Mouse (Mus musculus) Patski (cell line): ENCODE measurements at regions not wholly inside any gene's neighbourhood (a gene's known extent, or its start where the extent isn't known, plus 50 kb on each side); places are given as distances from the start of the nearest gene placed in this dataset.
"Not testable (repeated sequence)": the region's sequence is repeated elsewhere in the genome, so short reads cannot be mapped to it uniquely, and the experiment has no call there.

Experiments
- ATAC-seq: fragments of 100-300 bp; one replicate; pipeline ENCODE4 v1.8.0; 2021
- CTCF ChIA-PET: fragments of 350-600 bp; sonication (Branson Sonifier 250); formaldehyde crosslinking; loops from one replicate; lab custom pipeline; 2022; ENCODE audit warnings: inconsistent platforms; lab: Charles Lee
- POLR2A ChIA-PET: fragments of 350-600 bp; sonication (Branson Sonifier 250); formaldehyde crosslinking; loops from one replicate; lab custom pipeline; 2022; ENCODE audit warnings: antibody characterized with exemption, inconsistent platforms; lab: Charles Lee
- DNase-seq: peaks from one replicate; pipeline ENCODE4 v3.0.0-alpha.2; 2011; ENCODE audit warnings: low read depth, low spot score
- H3K27me3 ChIP-seq: fragments of 371-371 bp; one replicate; pipeline ENCODE4 v1.5.1; 2021
- CTCF ChIP-seq: fragments of 100-300 bp; IDR thresholded peaks from one replicate; pipeline ENCODE4 v1.5.1; 2021
- in situ Hi-C: fragments of 300-500 bp; cut with MboI; formaldehyde crosslinking; loops from 3 replicates; pipeline ENCODE4 v1.11.1; 2018; ENCODE audit warnings: low pct_unique_long_range_greater_than_20kb, mixed read lengths

DNA sequence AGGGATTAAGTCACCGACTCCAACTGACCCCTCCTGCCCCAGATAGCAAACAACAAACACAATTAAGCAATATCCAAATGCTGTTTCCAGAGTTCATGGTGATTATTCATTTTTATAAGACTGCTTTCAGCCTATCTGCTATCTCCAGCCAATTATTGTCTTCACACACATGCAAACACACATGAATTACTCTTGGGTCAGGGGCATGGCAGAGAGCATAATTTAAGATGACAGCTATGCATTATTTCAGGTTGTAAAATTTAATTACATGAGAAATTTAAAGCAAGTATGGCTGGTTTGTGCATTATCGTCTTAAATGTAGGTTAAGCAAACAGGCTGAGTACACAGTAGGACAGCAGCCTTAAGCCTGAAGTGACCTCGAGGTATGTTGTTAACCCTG, 131.1 kb upstream of the Cpne8 start:
- CTCF ChIA-PET: no interaction called here
- DNase-seq: no peak
- POLR2A ChIA-PET: no interaction called here
- peaks cover 22% of the 10 kb centered on the region for H3K27me3 ChIP-seq
- ATAC-seq: no peak
- TF ChIP-seq CTCF: no peak
- in situ Hi-C loops: no loop called here

DNA sequence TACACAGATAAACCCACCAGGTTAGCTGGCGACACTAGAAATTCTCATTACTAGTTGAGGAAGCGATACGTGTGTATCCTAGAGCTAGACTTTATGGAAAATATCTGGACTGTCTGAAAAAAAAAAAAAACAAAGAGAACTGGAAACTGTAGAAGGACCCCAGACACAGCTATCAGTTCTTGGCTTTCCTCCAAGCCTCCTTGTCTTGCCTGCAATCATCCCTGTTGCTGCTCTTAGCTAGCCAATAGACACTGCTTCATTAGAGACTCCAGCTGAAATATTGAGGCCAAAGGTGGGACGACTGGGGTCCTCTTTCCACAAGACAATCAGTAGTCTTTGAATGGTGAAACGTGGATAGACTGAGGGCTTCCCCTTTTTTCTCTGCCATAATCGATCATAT, 129.0 kb upstream of the Cpne8 start:
- no peak for TF ChIP-seq CTCF
- DNase-seq (no peak), ATAC-seq (no peak)
- in situ Hi-C loops: no loop called here
- ChIA-PET CTCF (interaction anchor here (2.2 kb wide), 1 partner anchor 14 kb away, joined by 8 read pairs; no protein-coding TSS in a partner anchor), POLR2A (no interaction called here)
- H3K27me3 ChIP-seq: peaks cover 10% of the 10 kb centered on the region

DNA sequence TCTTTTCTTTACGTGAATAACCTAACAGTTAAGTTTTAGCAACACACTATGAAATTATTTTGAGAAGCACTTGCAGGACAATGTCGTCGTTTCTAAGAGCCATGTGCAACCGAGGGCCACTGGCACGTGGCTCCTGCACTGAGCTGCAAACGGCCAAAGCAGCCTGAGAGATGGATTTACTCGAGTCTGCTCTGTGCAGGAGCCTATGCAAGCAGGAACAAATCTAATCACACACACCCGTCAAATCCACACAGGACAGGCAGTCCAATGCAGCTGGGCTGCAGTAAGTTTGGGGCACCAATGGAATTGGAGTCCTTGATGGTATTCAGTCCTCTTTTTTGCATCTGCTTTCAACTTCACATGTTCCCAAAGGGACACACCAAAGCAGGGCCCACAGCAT, 118.8 kb upstream of the Cpne8 start:
- H3K27me3 ChIP-seq: peaks cover 21% of the 10 kb centered on the region
- POLR2A ChIA-PET: no interaction called here
- in situ Hi-C loops: no loop called here
- DNase-seq (no peak), ATAC-seq (no peak)
- CTCF ChIA-PET: no interaction called here
- TF ChIP-seq CTCF: no peak

- in situ Hi-C loops: no loop called here
- ATAC-seq (no peak), DNase-seq (no peak)
- peaks cover 10% of the 10 kb centered on the region for H3K27me3 ChIP-seq
- TF ChIP-seq CTCF: no peak
- POLR2A ChIA-PET: interaction anchor here (0.6 kb wide), 1 partner anchor 33 kb away, joined by 6 read pairs; no protein-coding TSS in a partner anchor
- CTCF ChIA-PET: no interaction called here
These were observed 110.7 kb upstream of the Cpne8 start for GRCm38 (mm10) chr15:90789941-90790340.

DNA sequence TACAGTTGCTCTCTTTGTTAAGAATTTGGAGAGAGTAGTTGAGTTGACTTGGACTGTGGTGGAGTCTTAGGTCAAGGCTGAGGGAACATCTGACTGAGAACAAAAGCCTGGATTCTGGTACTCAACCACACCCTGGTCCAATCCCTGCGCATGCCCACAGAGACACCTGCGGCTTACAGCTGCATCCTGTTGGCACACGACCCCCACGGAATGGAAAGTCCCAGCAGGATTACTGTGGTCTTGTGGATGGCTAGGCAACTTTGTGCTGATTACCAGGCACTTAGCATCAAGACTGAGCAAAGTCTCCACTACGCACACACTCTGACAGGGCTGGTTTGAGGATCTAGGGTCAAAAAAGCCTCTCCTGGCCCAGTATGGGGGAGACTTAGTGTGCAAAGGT, 105.5 kb upstream of the Cpne8 start:
- ChIA-PET POLR2A (no interaction called here), CTCF (no interaction called here)
- H3K27me3 ChIP-seq: peaks cover 11% of the 10 kb centered on the region
- DNase-seq: no peak
- in situ Hi-C loops: no loop called here
- no peak for TF ChIP-seq CTCF
- ATAC-seq: no peak

DNA sequence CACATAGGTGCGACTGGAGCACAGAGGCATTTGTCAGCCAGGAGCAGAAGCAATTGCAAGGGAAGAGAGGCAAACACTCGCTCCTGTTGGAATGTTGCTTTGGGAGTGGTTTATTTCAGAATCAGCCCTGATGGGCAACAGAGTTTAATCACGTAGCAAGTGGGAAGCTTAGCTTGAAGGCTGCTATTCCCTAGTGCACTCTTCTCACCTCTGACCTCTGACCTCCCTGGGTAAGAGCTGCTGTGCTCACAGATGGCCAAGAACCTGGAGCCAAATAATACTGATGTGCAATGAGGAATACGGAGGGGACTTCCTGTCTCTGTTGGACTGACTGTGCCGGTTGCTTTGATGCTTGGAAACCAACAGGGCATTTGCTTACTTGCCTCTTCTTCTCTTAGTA, 88.3 kb upstream of the Cpne8 start:
- ChIA-PET POLR2A (no interaction called here), CTCF (no interaction called here)
- TF ChIP-seq CTCF: no peak
- in situ Hi-C loops: no loop called here
- no peaks in the 10 kb centered on the region for H3K27me3 ChIP-seq
- ATAC-seq: no peak
- DNase-seq: no peak

GRCm38 (mm10) chr15:90764501-90764900, 85.3 kb upstream of the Cpne8 start:
- in situ Hi-C loops, POLR2A ChIA-PET, DNase-seq, H3K27me3 ChIP-seq, ATAC-seq: not testable (repeated sequence)
- CTCF ChIA-PET: interaction anchor here (0.6 kb wide), 1 partner anchor 313 kb away, joined by 4 read pairs; no protein-coding TSS in a partner anchor

GRCm38 (mm10) chr15:90733891-90734290, 54.7 kb upstream of the Cpne8 start:
- ATAC-seq: no peak
- CTCF ChIA-PET: no interaction called here
- in situ Hi-C loops: no loop called here
- no peak for DNase-seq
- H3K27me3 ChIP-seq: peaks cover 17% of the 10 kb centered on the region
- no peak for TF ChIP-seq CTCF
- POLR2A ChIA-PET: no interaction called here
